Mouse (Mus musculus): ENCODE results near the gene Rhoa. TPM values are rescaled to one million over a fixed set of nuclear protein-coding genes. Genes with fewer than 3 reads are reported as not detected.
A peak's percentile ranks its signal among the peaks of the same experiment; 100 is the strongest.
"Not testable (repeated sequence)": the region's sequence is repeated elsewhere in the genome, so short reads cannot be mapped to it uniquely, and the experiment has no call there.

Gene Rhoa
- total and polyA plus RNA-seq, 2 experiments from 2014 or later, result 167 to 332 TPM

- Histone ChIP-seq H3K9ac (replicated peaks; ENCODE audit: low read depth, low read length) (no peak overlapping the region), H3K27ac (ENCODE audit: low read depth) (no peak overlapping the region), H3K4me2 (ENCODE audit: low read depth, low read length) (no peak overlapping the region), H3K4me3 (ENCODE audit: low read depth, low read length) (no peak overlapping the region), H3K36me3 (replicated peaks; ENCODE audit: control insufficient read depth, insufficient read depth, low read length) (peaks cover 20% of the 10 kb centered on the region), H3K9me3 (replicated peaks; ENCODE audit: control insufficient read depth, low read length) (no peaks in the 10 kb centered on the region), H3K27me3 (ENCODE audit: control insufficient read depth, insufficient read depth, low read length) (no peaks in the 10 kb centered on the region), H3K4me1 (ENCODE audit: control insufficient read depth, insufficient read depth) (no peaks in the 10 kb centered on the region)
- 77% methylated on average over 2 of the region's 2 CpGs for WGBS
- no peak for DNase-seq (ENCODE audit: low spot score)
- TF ChIP-seq EP300 (IDR thresholded peaks at IDR 0.05; ENCODE audit: low read depth), result no peak
- TF ChIP-seq CTCF (IDR thresholded peaks at IDR 0.05; ENCODE audit: low read depth), result no peak
- no peak for ATAC-seq (ENCODE audit: insufficient read depth, low read depth)
Measured at GRCm38 (mm10) chr9:108318462-108318861, 12.5 kb downstream of the Rhoa start.

- not testable (repeated sequence) for H3K4me3 ChIP-seq (ENCODE audit: low read depth, low read length); H3K9ac ChIP-seq (replicated peaks; ENCODE audit: low read depth, low read length); H3K27ac ChIP-seq (ENCODE audit: low read depth); ATAC-seq (ENCODE audit: insufficient read depth, low read depth); H3K27me3 ChIP-seq (ENCODE audit: control insufficient read depth, insufficient read depth, low read length); DNase-seq (ENCODE audit: low spot score); H3K4me2 ChIP-seq (ENCODE audit: low read depth, low read length); H3K36me3 ChIP-seq (replicated peaks; ENCODE audit: control insufficient read depth, insufficient read depth, low read length); H3K9me3 ChIP-seq (replicated peaks; ENCODE audit: control insufficient read depth, low read length); H3K4me1 ChIP-seq (ENCODE audit: control insufficient read depth, insufficient read depth)
- WGBS, result 85% methylated on average over 7 of the region's 7 CpGs
Measured at GRCm38 (mm10) chr9:108322054-108322453, 16.1 kb downstream of the Rhoa start.

GRCm38 (mm10) chr9:108324784-108325183, 18.9 kb downstream of the Rhoa start:
- H3K27me3 ChIP-seq (ENCODE audit: control insufficient read depth, insufficient read depth, low read length), result no peaks in the 10 kb centered on the region
- no peaks in the 10 kb centered on the region for H3K9me3 ChIP-seq (replicated peaks; ENCODE audit: control insufficient read depth, low read length)
- no peak overlapping the region for H3K4me2 ChIP-seq (ENCODE audit: low read depth, low read length)
- DNase-seq (ENCODE audit: low spot score) (no peak), ATAC-seq (ENCODE audit: insufficient read depth, low read depth) (no peak)
- peaks cover 28% of the 10 kb centered on the region for H3K36me3 ChIP-seq (replicated peaks; ENCODE audit: control insufficient read depth, insufficient read depth, low read length)
- TF ChIP-seq CTCF (IDR thresholded peaks at IDR 0.05; ENCODE audit: low read depth), result no peak
- TF ChIP-seq EP300 (IDR thresholded peaks at IDR 0.05; ENCODE audit: low read depth), result no peak
- no peak overlapping the region for H3K27ac ChIP-seq (ENCODE audit: low read depth)
- 90% methylated on average over 1 of the region's 1 CpGs for WGBS
- H3K4me1 ChIP-seq (ENCODE audit: control insufficient read depth, insufficient read depth), result no peaks in the 10 kb centered on the region
- H3K9ac ChIP-seq (replicated peaks; ENCODE audit: low read depth, low read length), result no peak overlapping the region
- H3K4me3 ChIP-seq (ENCODE audit: low read depth, low read length), result no peak overlapping the region

DNA sequence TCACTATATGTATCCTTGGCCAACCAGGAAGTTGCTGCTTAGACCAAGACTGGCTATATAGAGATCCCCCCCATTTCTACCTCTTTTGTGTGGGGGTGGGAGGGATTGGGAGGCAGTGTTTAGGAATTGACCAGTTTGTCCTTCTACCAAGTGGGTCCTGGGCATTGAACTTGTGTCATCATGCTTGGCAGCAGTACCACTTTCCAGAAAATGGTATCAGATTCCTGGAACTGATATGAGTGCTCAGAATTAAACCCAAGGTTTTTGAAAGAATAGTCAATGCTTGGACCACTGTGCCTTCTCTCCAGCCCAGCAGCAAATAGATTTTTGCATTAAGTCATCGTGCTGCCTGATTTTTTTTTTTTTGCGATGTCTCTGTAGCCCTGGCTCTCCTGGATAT, 19.9 kb downstream of the Rhoa start:
- Histone ChIP-seq H3K36me3 (replicated peaks; ENCODE audit: control insufficient read depth, insufficient read depth, low read length) (peaks cover 37% of the 10 kb centered on the region), H3K9me3 (replicated peaks; ENCODE audit: control insufficient read depth, low read length) (no peaks in the 10 kb centered on the region), H3K4me2 (ENCODE audit: low read depth, low read length) (no peak overlapping the region), H3K4me3 (ENCODE audit: low read depth, low read length) (no peak overlapping the region), H3K27ac (ENCODE audit: low read depth) (no peak overlapping the region), H3K4me1 (ENCODE audit: control insufficient read depth, insufficient read depth) (no peaks in the 10 kb centered on the region), H3K27me3 (ENCODE audit: control insufficient read depth, insufficient read depth, low read length) (no peaks in the 10 kb centered on the region), H3K9ac (replicated peaks; ENCODE audit: low read depth, low read length) (no peak overlapping the region)
- no peak for TF ChIP-seq CTCF (IDR thresholded peaks at IDR 0.05; ENCODE audit: low read depth)
- no peak for TF ChIP-seq EP300 (IDR thresholded peaks at IDR 0.05; ENCODE audit: low read depth)
- DNase-seq (ENCODE audit: low spot score) (no peak), ATAC-seq (ENCODE audit: insufficient read depth, low read depth) (no peak)
- 100% methylated on average over 2 of the region's 2 CpGs for WGBS

GRCm38 (mm10) chr9:108337848-108338550, 32.1 kb downstream of the Rhoa start:
- H3K4me2 ChIP-seq (ENCODE audit: low read depth, low read length), result peak overlapping the region; percentile 93
- H3K9me3 ChIP-seq (replicated peaks; ENCODE audit: control insufficient read depth, low read length), result no peaks in the 10 kb centered on the region
- H3K27me3 ChIP-seq (ENCODE audit: control insufficient read depth, insufficient read depth, low read length), result no peaks in the 10 kb centered on the region
- peak overlapping the region; percentile 84; the same call in 1 of the 2 replicates for H3K4me3 ChIP-seq (ENCODE audit: low read depth, low read length)
- H3K27ac ChIP-seq (ENCODE audit: low read depth), result peak overlapping the region; percentile 98
- no peak for DNase-seq (ENCODE audit: low spot score)
- TF ChIP-seq CTCF (IDR thresholded peaks at IDR 0.05; ENCODE audit: low read depth) (no peak), EP300 (IDR thresholded peaks at IDR 0.05; ENCODE audit: low read depth) (no peak)
- peak overlapping the region; percentile 88; the same call in 1 of the 2 replicates for H3K9ac ChIP-seq (replicated peaks; ENCODE audit: low read depth, low read length)
- 60% methylated on average over 10 of the region's 10 CpGs for WGBS
- peaks cover 34% of the 10 kb centered on the region for H3K36me3 ChIP-seq (replicated peaks; ENCODE audit: control insufficient read depth, insufficient read depth, low read length)
- no peak for ATAC-seq (ENCODE audit: insufficient read depth, low read depth)
- H3K4me1 ChIP-seq (ENCODE audit: control insufficient read depth, insufficient read depth), result peaks cover 21% of the 10 kb centered on the region

DNA sequence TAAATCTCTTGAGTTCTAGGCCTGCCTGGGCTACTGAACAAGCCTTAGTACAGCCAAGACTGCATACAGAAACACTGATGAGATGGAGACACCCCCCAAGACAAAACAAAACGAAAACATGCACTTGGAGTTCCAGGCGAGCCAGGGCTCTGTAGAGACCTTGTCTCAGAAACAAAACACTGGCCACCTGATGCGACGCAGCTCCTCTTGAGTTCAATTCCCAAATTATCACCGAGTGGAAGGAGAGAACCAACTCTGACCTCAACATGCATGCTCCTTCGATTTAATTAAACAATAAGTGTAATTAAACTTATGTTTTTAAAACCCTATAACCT, 32.6 kb downstream of the Rhoa start:
- Histone ChIP-seq H3K27ac (ENCODE audit: low read depth) (peak overlapping the region; percentile 98), H3K27me3 (ENCODE audit: control insufficient read depth, insufficient read depth, low read length) (no peaks in the 10 kb centered on the region), H3K4me1 (ENCODE audit: control insufficient read depth, insufficient read depth) (peaks cover 21% of the 10 kb centered on the region), H3K4me3 (ENCODE audit: low read depth, low read length) (peak overlapping the region; percentile 84), H3K9ac (replicated peaks; ENCODE audit: low read depth, low read length) (peak overlapping the region; percentile 88), H3K36me3 (replicated peaks; ENCODE audit: control insufficient read depth, insufficient read depth, low read length) (peaks cover 31% of the 10 kb centered on the region), H3K4me2 (ENCODE audit: low read depth, low read length) (peak overlapping the region; percentile 93), H3K9me3 (replicated peaks; ENCODE audit: control insufficient read depth, low read length) (no peaks in the 10 kb centered on the region)
- ATAC-seq (ENCODE audit: insufficient read depth, low read depth) (no peak), DNase-seq (ENCODE audit: low spot score) (no peak)
- TF ChIP-seq CTCF (IDR thresholded peaks at IDR 0.05; ENCODE audit: low read depth) (no peak), EP300 (IDR thresholded peaks at IDR 0.05; ENCODE audit: low read depth) (no peak)
- 19% methylated on average over 6 of the region's 6 CpGs for WGBS

Data from heart, postnatal 0 days (tissue).